Mouse (Mus musculus) liver, embryonic 15.5 days (tissue): ENCODE measurements at regions not wholly inside any gene's neighbourhood (a gene's known extent, or its start where the extent isn't known, plus 50 kb on each side); places are given as distances from the start of the nearest gene placed in this dataset.
"Not testable (repeated sequence)": the region's sequence is repeated elsewhere in the genome, so short reads cannot be mapped to it uniquely, and the experiment has no call there.

Source experiments
- ATAC-seq: fragments of 200-750 bp; cut with Nextera tagmentation; 2 replicates; pipeline ENCODE4 v1.8.0; 2017; ENCODE audit warnings: moderate number of reproducible peaks, mild to moderate bottlenecking, moderate library complexity; ENCODE audit not compliant: insufficient read depth
- H3K27ac ChIP-seq: fragments of 300-500 bp; sonication (generic); replicated peaks from 2 replicates; pipeline ENCODE4 v1.5.1; 2015; ENCODE audit warnings: mild to moderate bottlenecking, inconsistent platforms
- H3K27me3 ChIP-seq: fragments of 300-500 bp; sonication (generic); 2 replicates; pipeline ENCODE4 v1.6.1; 2015; ENCODE audit warnings: mild to moderate bottlenecking, inconsistent platforms
- H3K36me3 ChIP-seq: fragments of 300-500 bp; sonication (generic); replicated peaks from 2 replicates; pipeline ENCODE4 v1.6.1; 2015; ENCODE audit warnings: moderate library complexity, mild to moderate bottlenecking, inconsistent platforms
- H3K4me1 ChIP-seq: fragments of 300-500 bp; sonication (generic); replicated peaks from 2 replicates; pipeline ENCODE4 v1.6.1; 2015; ENCODE audit warnings: inconsistent platforms
- H3K4me2 ChIP-seq: fragments of 300-500 bp; sonication (generic); 2 replicates; pipeline ENCODE4 v1.6.1; 2015; ENCODE audit warnings: moderate library complexity, mild to moderate bottlenecking, inconsistent platforms
- H3K4me3 ChIP-seq: fragments of 300-500 bp; sonication (generic); replicated peaks from 2 replicates; pipeline ENCODE4 v1.5.1; 2015; ENCODE audit warnings: mild to moderate bottlenecking, inconsistent platforms
- H3K9ac ChIP-seq: fragments of 300-500 bp; sonication (generic); 2 replicates; pipeline ENCODE4 v1.6.1; 2015; ENCODE audit warnings: moderate library complexity, mild to moderate bottlenecking, inconsistent platforms
- H3K9me3 ChIP-seq: fragments of 300-500 bp; sonication (generic); replicated peaks from 2 replicates; pipeline ENCODE4 v1.6.1; 2016; ENCODE audit warnings: inconsistent platforms
- WGBS: fragments of 180-500 bp; shearing (Covaris S2); methylation state at CpG from one replicate; pipeline ENCODE4 v1.1.7; 2015; ENCODE audit warnings: mixed read lengths; ENCODE audit not compliant: insufficient replicate concordance; 5-methylcytosine and 5-hydroxymethylcytosine counted together

DNA sequence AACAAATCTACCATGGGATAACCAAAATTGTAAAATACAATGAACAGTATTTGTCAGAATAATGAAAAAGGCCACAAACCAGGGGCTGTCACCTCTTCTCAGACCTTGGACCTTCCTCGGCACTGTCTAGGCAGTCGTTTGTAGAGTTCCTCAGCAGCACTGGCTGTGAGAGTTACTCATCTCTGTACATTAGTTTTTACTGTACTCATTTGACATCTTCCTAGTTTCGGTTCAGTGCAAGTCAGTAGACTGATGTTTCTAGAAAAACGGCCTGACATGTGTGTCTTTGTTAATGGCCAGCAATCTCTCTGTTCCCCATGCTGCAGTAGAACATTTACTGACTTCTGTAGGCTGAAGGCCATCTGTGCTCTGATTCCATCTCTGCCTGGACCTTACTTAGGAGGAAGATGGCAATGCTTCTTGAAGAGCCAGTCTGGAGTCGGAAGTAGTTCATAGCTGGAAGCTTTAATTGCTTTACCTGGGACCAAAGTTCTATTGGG, 537.1 kb downstream of the Hace1 start:
- WGBS, result 59% methylated on average over 5 of the region's 5 CpGs
- Histone ChIP-seq H3K36me3 (no peaks in the 10 kb centered on the region), H3K27me3 (no peaks in the 10 kb centered on the region), H3K9ac (no peak overlapping the region), H3K27ac (no peak overlapping the region), H3K4me3 (no peak overlapping the region), H3K4me1 (no peaks in the 10 kb centered on the region), H3K9me3 (no peaks in the 10 kb centered on the region), H3K4me2 (no peak overlapping the region)
- ATAC-seq, result no peak

- H3K27ac ChIP-seq, ATAC-seq, H3K4me2 ChIP-seq, H3K4me1 ChIP-seq, H3K9ac ChIP-seq, H3K27me3 ChIP-seq, H3K36me3 ChIP-seq, H3K4me3 ChIP-seq, H3K9me3 ChIP-seq: not testable (repeated sequence)
- 65% methylated on average over 2 of the region's 2 CpGs for WGBS
These were observed 544.8 kb downstream of the Hace1 start for GRCm38 (mm10) chr10:46122409-46122808.

GRCm38 (mm10) chr10:46123795-46124194, 546.2 kb downstream of the Hace1 start:
- no peaks in the 10 kb centered on the region for H3K36me3 ChIP-seq
- no peaks in the 10 kb centered on the region for H3K27me3 ChIP-seq
- no peak overlapping the region for H3K9ac ChIP-seq
- H3K27ac ChIP-seq, result no peak overlapping the region
- H3K4me3 ChIP-seq, result no peak overlapping the region
- no peak for ATAC-seq
- H3K4me2 ChIP-seq, result no peak overlapping the region
- H3K4me1 ChIP-seq, result no peaks in the 10 kb centered on the region
- H3K9me3 ChIP-seq, result no peaks in the 10 kb centered on the region

GRCm38 (mm10) chr10:46135120-46135748, 557.6 kb downstream of the Hace1 start:
- Histone ChIP-seq H3K27ac (no peak overlapping the region), H3K9me3 (no peaks in the 10 kb centered on the region), H3K4me3 (no peak overlapping the region), H3K4me2 (no peak overlapping the region), H3K9ac (no peak overlapping the region), H3K4me1 (no peaks in the 10 kb centered on the region), H3K36me3 (no peaks in the 10 kb centered on the region), H3K27me3 (no peaks in the 10 kb centered on the region)
- no peak for ATAC-seq
- WGBS, result 42% methylated on average over 2 of the region's 2 CpGs

DNA sequence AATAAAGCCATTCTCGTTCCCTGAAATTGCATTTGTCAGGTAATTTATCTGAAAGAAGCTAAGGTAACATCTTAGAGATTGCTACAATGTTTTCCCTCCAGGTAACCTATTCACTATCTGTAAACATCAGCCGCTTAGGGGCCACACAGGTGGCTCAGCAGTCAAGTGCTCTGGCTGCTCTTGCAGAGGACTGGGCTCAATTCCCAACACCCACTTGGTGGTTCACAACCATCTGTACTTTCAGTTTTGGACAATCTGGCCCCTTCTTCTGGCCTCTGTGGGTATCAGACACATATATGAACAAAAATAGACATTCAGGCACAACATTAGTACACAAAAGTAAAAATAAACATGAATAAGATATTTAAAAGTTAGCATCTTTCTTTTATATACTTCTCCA, 596.4 kb downstream of the Hace1 start:
- no peak overlapping the region for H3K27ac ChIP-seq
- H3K36me3 ChIP-seq, result no peaks in the 10 kb centered on the region
- WGBS, result 42% methylated on average over 2 of the region's 2 CpGs
- H3K4me1 ChIP-seq, result no peaks in the 10 kb centered on the region
- no peaks in the 10 kb centered on the region for H3K27me3 ChIP-seq
- H3K4me2 ChIP-seq, result no peak overlapping the region
- H3K9ac ChIP-seq, result no peak overlapping the region
- no peak for ATAC-seq
- no peaks in the 10 kb centered on the region for H3K9me3 ChIP-seq
- H3K4me3 ChIP-seq, result no peak overlapping the region

- WGBS, result 57% methylated on average over 4 of the region's 4 CpGs
- Histone ChIP-seq H3K27ac (no peak overlapping the region), H3K4me1 (no peaks in the 10 kb centered on the region), H3K4me2 (no peak overlapping the region), H3K27me3 (no peaks in the 10 kb centered on the region), H3K36me3 (no peaks in the 10 kb centered on the region), H3K4me3 (no peak overlapping the region), H3K9ac (no peak overlapping the region), H3K9me3 (no peaks in the 10 kb centered on the region)
- no peak for ATAC-seq
These were observed 608.3 kb downstream of the Hace1 start for GRCm38 (mm10) chr10:46185763-46186458.

- Histone ChIP-seq H3K27ac (no peak overlapping the region), H3K9me3 (no peaks in the 10 kb centered on the region), H3K4me3 (no peak overlapping the region), H3K9ac (no peak overlapping the region), H3K36me3 (no peaks in the 10 kb centered on the region), H3K27me3 (no peaks in the 10 kb centered on the region), H3K4me2 (no peak overlapping the region), H3K4me1 (no peaks in the 10 kb centered on the region)
- no peak for ATAC-seq
These were observed 616.5 kb downstream of the Hace1 start for GRCm38 (mm10) chr10:46194143-46194542.

GRCm38 (mm10) chr10:46226837-46227402, 649.3 kb downstream of the Hace1 start:
- H3K9me3 ChIP-seq, result no peaks in the 10 kb centered on the region
- WGBS, result 59% methylated on average over 7 of the region's 7 CpGs
- ATAC-seq, result no peak
- no peaks in the 10 kb centered on the region for H3K36me3 ChIP-seq
- H3K27ac ChIP-seq, result no peak overlapping the region
- no peak overlapping the region for H3K4me3 ChIP-seq
- no peak overlapping the region for H3K4me2 ChIP-seq
- no peaks in the 10 kb centered on the region for H3K27me3 ChIP-seq
- H3K4me1 ChIP-seq, result no peaks in the 10 kb centered on the region
- H3K9ac ChIP-seq, result no peak overlapping the region

GRCm38 (mm10) chr10:46229608-46230007, 652.0 kb downstream of the Hace1 start:
- no peak overlapping the region for H3K9ac ChIP-seq
- H3K36me3 ChIP-seq, result no peaks in the 10 kb centered on the region
- no peaks in the 10 kb centered on the region for H3K4me1 ChIP-seq
- no peaks in the 10 kb centered on the region for H3K27me3 ChIP-seq
- no peaks in the 10 kb centered on the region for H3K9me3 ChIP-seq
- WGBS, result 41% methylated on average over 4 of the region's 4 CpGs
- H3K4me3 ChIP-seq, result no peak overlapping the region
- no peak for ATAC-seq
- H3K27ac ChIP-seq, result no peak overlapping the region
- no peak overlapping the region for H3K4me2 ChIP-seq

GRCm38 (mm10) chr10:46235581-46235980, 658.0 kb downstream of the Hace1 start:
- H3K27ac ChIP-seq, result no peak overlapping the region
- ATAC-seq, result no peak
- no peaks in the 10 kb centered on the region for H3K9me3 ChIP-seq
- 41% methylated on average over 2 of the region's 2 CpGs for WGBS
- H3K4me3 ChIP-seq, result no peak overlapping the region
- H3K4me2 ChIP-seq, result no peak overlapping the region
- H3K27me3 ChIP-seq, result no peaks in the 10 kb centered on the region
- no peaks in the 10 kb centered on the region for H3K36me3 ChIP-seq
- H3K9ac ChIP-seq, result no peak overlapping the region
- no peaks in the 10 kb centered on the region for H3K4me1 ChIP-seq

GRCm38 (mm10) chr10:46255575-46255974, 677.9 kb downstream of the Hace1 start:
- H3K4me1 ChIP-seq, result no peaks in the 10 kb centered on the region
- 55% methylated on average over 1 of the region's 1 CpGs for WGBS
- no peaks in the 10 kb centered on the region for H3K9me3 ChIP-seq
- H3K36me3 ChIP-seq, result no peaks in the 10 kb centered on the region
- no peak overlapping the region for H3K4me3 ChIP-seq
- H3K4me2 ChIP-seq, result no peak overlapping the region
- no peaks in the 10 kb centered on the region for H3K27me3 ChIP-seq
- H3K27ac ChIP-seq, result no peak overlapping the region
- no peak overlapping the region for H3K9ac ChIP-seq
- ATAC-seq, result no peak
